Mouse (Mus musculus): ENCODE results near the gene Rac3.
"Not testable (repeated sequence)": the region's sequence is repeated elsewhere in the genome, so short reads cannot be mapped to it uniquely, and the experiment has no call there.

Rac3 gene

DNA sequence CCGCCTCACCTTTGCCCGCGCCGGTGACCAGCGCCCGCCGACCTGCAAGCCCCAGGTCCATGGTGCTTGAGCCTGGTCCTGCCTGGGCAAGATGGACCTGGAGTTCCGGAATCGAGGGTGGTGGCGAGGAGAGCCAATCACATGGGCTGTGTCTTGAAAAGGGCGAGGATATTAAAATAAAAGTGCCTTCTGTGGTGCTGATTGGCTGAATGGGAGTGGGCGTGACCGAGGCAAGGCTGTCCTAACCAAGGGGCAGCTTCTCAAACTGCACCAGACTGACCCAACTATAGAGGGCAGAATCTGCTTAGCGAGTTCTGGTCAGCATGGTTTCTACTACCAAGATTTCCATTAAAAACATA lies 5.9 kb downstream of the Rac3 start, which contains the start of gene Dcxr:
Dcxr (minus strand) TSS at position 113 of the 359 bp plus-strand sequence.
- peak; percentile 73 for DNase-seq (ENCODE audit: extremely low spot score, low read depth, low spot score)

DNA sequence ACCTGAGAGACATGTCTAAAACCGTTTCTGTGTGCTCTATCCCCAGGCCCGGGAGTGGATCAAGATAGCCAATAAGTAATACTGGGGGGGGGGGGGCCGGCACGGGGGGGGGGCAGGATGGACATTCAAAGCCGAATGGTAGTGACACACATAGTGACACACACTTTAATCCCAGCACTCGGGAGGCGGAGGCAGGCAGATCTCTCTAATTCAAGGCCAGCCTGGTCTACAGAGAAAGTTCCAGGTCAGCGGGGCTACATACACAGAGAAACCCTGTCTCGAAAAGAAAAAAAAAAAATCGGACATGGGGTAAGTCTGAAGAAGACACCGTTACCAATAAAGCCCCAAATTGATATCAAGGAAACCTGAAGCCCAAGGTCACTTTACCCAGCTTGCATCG lies 6.3 kb downstream of the Rac3 start:
- DNase-seq (ENCODE audit: extremely low spot score, low read depth, low spot score): no peak

DNA sequence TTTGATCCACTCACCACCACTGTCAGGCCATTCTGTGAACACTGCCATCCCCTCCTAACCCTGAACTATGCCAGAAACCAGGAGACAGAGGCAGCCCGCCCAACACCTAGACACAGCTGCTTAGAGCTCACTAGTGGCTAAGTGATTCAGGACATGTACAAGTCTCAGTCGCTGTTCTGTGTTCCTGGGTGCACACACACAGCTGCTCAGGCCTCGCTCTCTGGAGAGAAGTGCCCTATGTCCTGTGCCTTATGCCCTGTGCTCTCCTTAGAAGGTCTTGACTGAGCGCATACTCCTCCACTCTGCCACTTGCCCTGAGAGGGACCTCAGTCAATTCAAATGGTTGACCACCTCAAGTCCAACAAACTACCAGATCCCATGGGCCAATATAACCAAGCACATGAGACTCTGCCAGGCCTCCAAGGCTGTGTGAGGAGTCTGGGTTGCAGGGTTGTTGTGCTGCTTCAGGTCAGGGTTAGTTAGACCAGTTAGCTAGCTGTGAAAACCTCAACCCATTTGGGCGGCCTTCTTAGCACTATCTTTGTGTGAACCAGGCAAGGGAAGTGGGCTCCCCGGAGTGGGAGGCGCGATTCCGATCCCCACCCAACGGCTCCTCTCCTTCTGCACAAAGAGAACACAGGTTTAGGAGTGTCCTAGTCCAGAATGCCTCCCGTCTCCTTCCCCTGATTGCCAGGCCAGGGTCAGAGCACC lies 7.4 kb downstream of the Rac3 start:
- DNase-seq (ENCODE audit: extremely low spot score, low read depth, low spot score): no peak

DNA sequence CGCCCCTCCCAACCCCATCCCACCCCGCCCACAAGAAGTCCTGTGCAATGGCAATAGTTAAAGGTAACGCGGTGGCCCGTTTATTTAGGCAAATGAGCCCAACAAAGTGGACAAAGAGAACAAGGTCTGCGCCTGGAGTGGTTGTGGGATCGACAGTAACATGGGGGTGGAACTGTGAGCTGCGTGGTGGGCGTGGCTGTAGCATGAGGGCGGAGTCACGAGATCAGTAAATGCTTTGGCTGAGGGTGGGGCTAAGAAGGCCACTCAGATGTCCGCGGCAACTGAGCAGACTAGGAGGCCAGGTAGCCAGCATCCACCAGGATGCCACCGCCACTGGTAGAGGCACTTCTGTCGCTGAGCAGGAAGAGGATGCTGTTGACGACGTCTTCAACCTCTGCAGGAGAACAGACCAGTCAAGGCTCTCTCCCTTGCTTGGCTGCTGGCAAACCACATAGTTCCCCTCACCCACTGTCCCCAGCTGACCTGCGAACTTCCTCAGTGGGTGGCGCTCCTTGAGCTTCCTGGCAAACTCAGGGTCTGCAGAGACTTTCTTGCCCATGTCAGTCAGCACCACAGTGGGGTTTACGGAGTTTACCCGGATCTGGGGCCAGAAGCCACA lies 8.3 kb downstream of the Rac3 start:
- not testable (repeated sequence) for DNase-seq (ENCODE audit: extremely low spot score, low read depth, low spot score)

DNA sequence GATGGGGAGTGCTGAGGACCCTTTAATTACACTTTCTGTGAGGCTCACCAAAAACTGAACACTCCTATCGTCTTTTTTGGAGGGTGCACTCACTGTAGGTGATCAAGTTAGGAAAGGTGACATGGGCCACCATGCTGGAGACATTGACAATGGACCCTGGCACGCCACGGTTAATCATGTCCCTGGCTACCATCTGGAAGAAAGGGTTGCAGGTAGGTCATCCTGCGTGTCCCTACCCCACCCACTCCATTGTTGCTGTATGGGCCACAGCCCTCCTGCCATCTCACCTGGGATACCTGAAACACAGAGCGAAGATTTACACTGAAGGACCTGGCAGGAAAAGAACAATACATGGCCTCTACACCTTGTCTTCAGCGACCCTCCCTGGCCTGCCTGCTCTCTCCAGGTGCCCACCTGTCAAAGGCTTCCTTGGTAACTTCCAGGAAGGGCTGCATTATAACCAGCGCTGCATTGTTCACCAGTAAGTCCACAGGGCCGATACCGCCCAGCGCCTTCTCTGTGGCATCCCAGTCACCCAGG lies 9.1 kb downstream of the Rac3 start:
- DNase-seq (ENCODE audit: extremely low spot score, low read depth, low spot score): no peak

DNA sequence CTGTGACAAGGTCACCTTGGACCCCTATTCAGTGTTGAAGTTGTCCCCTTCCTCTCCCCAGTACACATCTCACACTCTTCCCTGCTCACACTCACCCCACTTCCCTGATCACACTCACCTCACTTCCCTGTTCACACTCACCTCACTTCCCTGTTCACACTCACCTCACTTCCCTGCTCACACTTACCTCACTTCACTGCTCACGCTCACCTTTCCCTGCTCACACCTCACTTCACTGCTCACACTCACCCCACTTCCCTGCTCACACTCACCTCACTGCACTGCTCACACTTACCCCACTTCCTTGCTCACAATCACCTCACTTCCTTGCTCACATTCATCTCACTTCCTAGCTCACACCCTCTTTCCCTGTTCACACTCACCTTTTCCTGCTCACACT lies 10.1 kb downstream of the Rac3 start:
- no peak for DNase-seq (ENCODE audit: extremely low spot score, low read depth, low spot score)

DNA sequence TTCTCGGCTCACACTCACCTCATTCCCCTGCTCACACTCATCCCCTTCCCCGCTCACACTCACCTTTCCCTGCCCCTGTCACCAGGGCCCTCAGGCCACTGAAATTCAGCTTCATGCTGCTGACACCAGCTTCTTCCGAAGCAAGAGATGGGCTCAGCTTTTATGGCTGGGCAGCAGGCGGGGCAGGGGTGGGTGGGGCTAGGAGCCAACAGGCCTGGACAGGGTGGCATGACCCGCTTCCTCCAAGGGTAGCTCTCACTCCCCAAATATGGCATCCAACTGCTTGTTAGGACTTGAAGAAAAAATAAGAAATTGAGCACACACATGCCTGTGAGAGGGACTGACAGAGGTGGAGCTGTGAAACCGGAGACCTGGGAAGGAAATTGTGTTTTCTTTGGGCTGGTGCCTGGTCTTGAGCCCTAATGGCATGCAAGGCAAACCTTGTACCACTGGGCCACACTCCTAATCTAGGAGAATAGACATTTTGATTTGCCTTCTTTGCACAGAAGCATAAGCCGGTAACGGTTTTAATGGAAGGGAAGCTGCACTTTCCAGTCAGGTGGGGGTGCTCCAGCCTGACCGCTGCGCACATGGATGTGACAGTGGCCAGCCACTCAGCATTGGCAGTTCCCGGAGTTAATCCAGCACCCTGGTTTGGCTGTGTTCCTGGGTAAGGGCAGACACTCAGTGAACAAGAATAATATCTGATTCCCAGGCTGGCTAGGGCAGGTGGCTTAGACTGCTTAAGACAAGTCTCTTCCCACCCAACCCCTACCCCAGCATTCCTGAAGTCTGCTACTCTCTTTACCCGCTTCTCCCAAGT lies 10.8 kb downstream of the Rac3 start, which contains the start of gene Cbr2:
Cbr2 (minus strand) TSS at position 257 of the 823 bp plus-strand sequence.
- DNase-seq (ENCODE audit: extremely low spot score, low read depth, low spot score): no peak

DNA sequence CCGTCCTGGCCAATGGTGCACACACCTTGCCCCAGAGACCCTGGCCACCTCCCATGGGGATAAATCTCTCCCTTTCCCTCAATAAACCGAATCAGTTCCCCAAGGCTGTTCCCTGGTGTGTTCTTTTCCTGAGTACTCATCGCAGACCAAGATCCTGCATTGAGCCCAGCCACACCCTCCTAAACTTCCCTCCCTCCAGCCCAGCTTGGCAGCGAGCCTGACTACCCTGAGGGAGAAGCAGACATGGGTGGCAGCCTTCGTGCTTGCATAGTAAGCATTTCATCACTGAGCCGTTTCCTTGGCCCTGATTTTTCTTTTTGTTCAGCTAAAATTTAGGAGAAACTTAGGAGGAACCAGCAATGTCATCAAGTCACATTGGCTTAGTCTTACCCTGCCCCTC lies 12.3 kb downstream of the Rac3 start:
- DNase-seq (ENCODE audit: extremely low spot score, low read depth, low spot score): no peak

DNA sequence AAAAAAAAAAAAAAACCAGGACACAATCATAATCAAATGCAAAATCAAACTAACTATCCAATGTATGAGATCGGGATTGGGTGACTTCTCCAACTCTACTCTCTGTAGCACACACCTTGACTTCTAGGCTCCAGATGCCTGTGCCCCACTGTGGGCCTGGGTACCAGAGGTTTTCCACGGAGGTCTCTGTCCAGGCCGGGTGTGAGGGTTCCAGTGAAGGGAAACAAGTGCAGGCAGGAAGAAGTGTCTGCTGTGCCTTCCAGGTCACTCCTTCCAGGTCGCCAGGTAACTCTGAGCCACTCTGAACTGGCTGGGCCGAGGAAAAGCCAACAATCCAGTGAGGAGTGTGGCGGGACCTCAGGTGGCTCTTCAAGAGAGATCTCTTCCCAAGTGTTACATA lies 15.2 kb downstream of the Rac3 start:
- DNase-seq (ENCODE audit: extremely low spot score, low read depth, low spot score): no peak

DNA sequence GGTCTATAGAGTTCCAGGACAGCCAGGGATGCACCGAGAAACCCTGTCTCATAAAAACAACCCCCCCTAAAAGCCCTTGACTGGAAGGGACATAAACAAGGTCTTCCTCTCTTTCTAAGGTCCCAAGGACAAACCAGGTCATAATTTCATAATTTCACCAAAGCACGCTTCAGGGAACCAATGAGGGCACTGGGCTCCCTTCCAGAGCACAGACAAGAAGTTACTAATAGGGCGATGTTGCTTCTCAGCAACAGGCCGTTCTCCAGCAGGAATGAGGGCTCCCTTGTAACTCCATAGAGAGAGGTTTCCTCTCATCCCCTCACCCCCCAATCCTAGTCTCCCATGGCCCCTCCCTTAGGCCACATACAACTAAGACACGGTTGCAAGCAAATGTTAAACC lies 19.7 kb downstream of the Rac3 start:
- DNase-seq (ENCODE audit: extremely low spot score, low read depth, low spot score): no peak

DNA sequence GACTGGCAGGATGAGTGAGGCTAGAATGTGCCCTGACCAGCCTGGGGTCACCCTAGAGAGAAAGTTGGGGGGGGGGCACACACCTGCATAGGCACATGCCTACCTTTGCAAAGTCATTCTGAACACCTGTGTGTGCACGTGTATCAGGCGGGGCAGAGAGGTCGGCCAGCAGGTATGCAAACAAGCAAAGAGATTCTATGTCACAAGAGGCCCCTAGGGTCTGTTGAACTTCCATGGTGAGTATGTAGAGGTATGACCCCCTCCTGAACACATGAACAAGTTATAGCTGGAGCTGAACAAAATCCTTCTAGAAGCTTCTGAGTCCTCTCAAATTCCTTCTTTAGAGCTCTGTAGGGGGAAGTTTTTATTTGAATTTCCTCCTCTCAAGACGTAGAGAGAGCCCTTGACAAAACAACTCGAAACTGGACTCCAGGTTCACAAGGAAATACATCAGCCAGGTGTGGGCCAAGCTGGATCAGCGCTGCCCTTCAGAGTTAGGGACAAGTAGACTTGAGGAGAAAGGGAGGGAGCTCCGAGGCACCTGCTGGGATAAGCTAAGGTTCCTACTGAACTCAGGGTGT lies 22.9 kb downstream of the Rac3 start:
- no peak for DNase-seq (ENCODE audit: extremely low spot score, low read depth, low spot score)

DNA sequence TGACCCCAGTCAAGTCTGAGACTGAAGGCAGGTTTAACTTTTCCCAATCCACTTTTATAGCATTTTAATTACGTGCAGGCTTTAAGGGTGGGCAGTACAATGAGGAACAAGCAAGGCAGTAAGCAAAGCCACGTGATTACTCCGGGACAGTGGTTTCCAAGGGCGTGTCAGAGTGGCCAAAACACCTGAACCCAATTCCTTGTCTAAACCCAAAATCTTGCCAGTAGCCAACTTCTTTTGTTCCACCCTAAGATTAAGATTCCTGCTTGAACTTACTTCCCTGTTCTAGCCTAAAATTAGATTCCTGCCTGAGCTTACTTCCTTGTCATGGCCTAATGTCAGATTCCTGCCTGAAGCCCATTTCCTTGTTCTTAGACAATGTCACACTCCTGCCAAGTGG lies 26.7 kb downstream of the Rac3 start:
- no peak for DNase-seq (ENCODE audit: extremely low spot score, low read depth, low spot score)

DNA sequence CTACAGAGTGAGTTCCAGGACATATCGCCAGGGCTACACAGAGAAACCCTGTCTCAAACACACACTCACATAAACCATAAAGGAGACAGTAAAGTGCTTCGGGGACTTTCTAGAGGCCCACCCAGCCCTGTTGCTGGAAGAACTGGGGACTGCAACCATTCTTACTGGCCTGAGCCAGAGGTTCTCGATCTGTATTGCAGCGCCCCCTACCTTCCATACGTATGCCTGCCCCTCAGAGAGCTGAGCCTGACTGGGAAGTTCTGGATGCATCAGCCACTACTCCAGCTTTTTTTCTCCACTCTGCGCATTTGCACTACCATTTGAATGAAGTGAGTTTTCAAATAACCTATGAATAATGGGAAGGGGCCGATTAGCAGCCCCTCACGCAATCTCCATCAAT lies 28.2 kb downstream of the Rac3 start:
- DNase-seq (ENCODE audit: extremely low spot score, low read depth, low spot score): no peak

DNA sequence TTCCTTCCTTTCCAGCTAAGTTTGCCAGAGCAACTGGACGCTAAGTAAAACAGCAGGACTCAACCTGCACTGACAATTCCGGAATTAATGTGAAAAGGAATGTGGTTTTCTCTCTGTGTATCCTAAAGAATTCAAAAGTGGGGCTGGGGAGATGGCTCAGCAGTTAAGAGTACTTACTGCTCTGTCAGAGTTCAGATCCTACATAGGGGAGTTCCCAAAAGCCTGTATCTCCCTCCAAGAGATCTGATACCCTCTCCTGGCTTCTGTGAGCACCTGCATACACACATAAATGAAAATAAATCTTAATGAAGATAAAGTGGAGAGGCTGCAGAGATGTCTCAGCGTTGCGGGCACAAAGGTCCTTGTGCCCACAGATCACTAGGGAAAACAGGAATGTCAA lies 30.3 kb downstream of the Rac3 start:
- no peak for DNase-seq (ENCODE audit: extremely low spot score, low read depth, low spot score)

DNA sequence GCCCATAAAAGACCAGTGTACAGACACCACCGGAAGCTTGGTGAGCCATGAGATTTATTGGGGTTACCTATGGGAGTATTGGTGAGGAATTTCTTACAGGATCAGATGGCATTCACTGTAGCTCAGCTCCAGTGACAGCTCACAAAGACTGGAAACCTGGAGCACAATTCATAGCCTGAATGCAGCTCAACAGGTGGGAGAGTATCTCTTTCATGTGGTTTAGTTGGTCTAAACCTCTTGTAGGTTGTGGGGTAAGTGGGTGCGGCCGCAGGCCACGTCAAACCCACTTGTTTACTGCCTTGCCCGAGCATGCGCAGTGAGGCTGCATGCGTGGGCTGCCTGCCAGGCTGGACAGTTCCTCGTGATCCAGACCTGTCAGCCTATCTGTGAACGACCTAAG lies 39.0 kb downstream of the Rac3 start:
- DNase-seq (ENCODE audit: extremely low spot score, low read depth, low spot score): no peak

DNA sequence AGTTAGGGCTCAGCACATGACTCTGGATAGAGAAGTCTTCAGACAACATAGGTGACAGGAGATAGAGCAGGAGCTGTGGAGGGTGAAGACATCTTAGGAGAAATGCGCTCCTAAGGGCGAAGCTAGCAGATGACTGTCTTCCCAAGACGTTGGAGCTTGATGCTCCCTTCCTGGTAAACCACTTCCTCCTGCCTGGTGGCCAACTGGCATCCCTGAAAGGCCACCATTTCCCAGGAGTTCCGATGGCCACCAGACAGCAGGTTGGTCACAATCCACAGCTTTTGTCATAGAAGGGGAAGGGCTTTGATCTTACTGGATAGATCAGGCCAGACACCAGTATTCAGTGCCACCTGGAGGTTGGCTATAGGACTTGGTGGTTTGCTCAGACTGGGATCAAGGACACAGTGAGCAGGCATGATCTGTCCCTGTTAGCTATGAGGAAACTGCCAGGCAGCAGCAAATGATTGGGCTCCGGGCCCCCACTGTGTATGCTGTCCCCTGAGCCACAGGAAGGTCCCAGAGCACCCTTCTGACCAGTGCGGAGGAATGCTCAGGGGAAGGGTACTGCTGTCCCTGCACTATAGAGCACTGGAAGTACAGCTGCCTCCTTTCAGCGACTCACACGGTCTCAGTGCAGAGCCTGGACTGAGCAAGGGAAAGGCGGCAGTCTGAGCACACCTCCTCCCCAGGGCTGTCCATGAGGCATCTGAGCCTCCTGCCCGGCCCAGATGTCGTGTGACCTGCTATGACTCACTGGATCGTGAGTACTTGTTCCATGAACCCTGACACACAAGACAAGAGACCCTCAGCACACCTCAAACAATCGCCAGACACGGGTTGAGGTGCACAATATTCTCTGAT lies 40.8 kb downstream of the Rac3 start:
- DNase-seq (ENCODE audit: extremely low spot score, low read depth, low spot score): no peak

DNA sequence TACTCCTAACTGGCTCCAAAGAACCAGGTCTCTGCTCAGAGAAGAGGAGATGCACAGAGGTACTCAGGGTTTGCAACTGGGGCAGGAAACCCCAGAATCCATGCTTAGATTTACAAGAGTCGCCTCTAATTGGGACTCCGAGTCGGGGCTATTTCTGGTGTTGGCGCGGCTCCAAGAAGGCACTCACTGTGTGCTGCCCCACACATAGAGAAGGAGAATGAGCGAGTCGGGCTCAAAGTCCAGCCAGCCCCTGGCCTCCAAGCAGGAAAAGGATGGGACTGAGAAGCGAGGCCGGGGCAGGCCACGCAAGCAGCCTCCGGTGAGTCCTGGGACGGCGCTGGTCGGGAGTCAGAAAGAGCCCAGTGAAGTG lies 41.4 kb downstream of the Rac3 start, which contains the start of gene Hmga1b:
Hmga1b (plus strand) TSS at position 123 of the 370 bp plus-strand sequence.
- DNase-seq (ENCODE audit: extremely low spot score, low read depth, low spot score): not testable (repeated sequence)

DNA sequence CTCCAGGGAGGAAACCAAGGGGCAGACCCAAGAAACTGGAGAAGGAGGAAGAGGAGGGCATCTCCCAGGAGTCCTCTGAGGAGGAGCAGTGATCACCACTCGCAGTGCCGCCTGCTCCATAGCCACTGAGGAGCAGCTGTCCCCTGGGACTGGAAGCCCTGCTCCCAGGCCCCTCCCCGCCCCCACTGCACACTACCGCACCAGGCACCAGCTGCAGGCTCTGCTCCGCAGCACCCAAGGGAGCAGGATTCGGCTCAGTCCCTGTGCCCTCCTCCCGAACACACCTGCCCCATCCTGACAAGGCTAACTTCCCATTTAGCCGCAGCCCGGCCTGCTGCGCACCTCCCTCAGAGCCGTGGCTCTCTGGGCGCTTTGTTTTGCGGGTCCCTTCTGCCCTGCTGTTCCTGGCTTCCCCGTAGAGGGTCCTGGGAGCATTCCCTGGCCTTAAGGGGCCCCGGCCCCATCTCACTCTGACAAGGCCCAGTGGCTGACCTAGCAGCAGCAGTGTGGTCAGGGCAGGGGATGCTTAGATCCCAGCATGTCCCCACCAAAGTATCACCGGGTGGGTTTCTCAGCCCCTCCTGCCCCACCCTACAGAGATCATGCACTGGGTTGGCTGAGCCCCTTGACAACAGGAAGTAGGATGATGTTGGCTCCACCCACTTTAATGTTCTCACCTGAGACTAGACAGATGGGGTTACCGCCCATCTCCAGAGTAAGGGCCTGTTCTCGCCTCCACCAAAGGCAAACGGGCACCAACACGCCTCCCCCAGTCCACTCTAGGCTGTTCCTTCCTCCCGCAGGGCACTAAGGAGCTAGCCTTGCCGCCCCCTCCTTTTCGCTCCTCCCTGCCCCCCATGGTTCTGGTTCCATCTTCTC lies 42.1 kb downstream of the Rac3 start:
- not testable (repeated sequence) for DNase-seq (ENCODE audit: extremely low spot score, low read depth, low spot score)

DNA sequence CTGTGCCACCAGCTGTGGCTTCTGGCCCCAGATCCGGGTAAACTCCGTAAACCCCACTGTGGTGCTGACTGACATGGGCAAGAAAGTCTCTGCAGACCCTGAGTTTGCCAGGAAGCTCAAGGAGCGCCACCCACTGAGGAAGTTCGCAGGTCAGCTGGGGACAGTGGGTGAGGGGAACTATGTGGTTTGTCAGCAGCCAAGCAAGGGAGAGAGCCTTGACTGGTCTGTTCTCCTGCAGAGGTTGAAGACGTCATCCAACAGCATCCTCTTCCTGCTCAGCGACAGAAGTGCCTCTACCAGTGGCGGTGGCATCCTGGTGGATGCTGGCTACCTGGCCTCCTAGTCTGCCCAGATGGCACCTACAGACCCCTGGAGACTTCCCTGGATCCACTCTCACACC lies 45.8 kb downstream of the Rac3 start:
- DNase-seq (ENCODE audit: extremely low spot score, low read depth, low spot score): not testable (repeated sequence)
